Mouse (Mus musculus): ENCODE data around the gene Agfg1. TPM values are rescaled to one million over a fixed set of nuclear protein-coding genes. Genes with fewer than 3 reads are reported as not detected.

The Agfg1 gene
- total and polyA plus RNA-seq, 3 experiments, result 27.9 to 29.8 (median 28.2) TPM

GRCm38 (mm10) chr1:82839614-82840421 lies 535 bp downstream of the Agfg1 start:
- peaks cover 9% of the 10 kb centered on the region for H3K4me1 ChIP-seq (ENCODE audit: control insufficient read depth, insufficient read depth, low read length)
- peaks cover 11% of the 10 kb centered on the region; the same call in 1 of the 2 replicates for H3K36me3 ChIP-seq (ENCODE audit: control insufficient read depth, insufficient read depth, low read length)
- intact Hi-C loops (cut with DNase I), result loop anchor here (1.0 to 5.0 kb wide), 4 partner anchors 37 to 147 kb away; partner anchors contain the start of gene Mff
- peak overlapping the region; percentile 94 for H3K9ac ChIP-seq (ENCODE audit: low read depth, low read length)
- no peaks in the 10 kb centered on the region for H3K27me3 ChIP-seq (ENCODE audit: control insufficient read depth, insufficient read depth, low read length)
- WGBS, result under 1% methylated on average over 86 of the region's 86 CpGs
- no peak for TF ChIP-seq POLR2A (IDR thresholded peaks at IDR 0.05; ENCODE audit: insufficient read depth, low read depth, low read length)
- no peak for TF ChIP-seq CTCF (IDR thresholded peaks at IDR 0.05)
- TF ChIP-seq EP300 (IDR thresholded peaks at IDR 0.05; ENCODE audit: insufficient read depth, low read depth, low read length), result no peak
- peaks cover 15% of the 10 kb centered on the region for H3K79me2 ChIP-seq (replicated peaks; ENCODE audit: control insufficient read depth, insufficient read depth, low read length)
- peak overlapping the region; percentile 78 for H3K27ac ChIP-seq
- peak overlapping the region; percentile 96 for H3K4me3 ChIP-seq
- DNase-seq, result no peak

GRCm38 (mm10) chr1:82855729-82856128 lies 16.4 kb downstream of the Agfg1 start:
- no peak overlapping the region for H3K9ac ChIP-seq (ENCODE audit: low read depth, low read length)
- H3K4me1 ChIP-seq (ENCODE audit: control insufficient read depth, insufficient read depth, low read length), result peaks cover 8% of the 10 kb centered on the region
- intact Hi-C loops (cut with DNase I), result no loop called here
- no peak overlapping the region for H3K4me3 ChIP-seq
- WGBS, result 64% methylated on average over 5 of the region's 5 CpGs
- no peaks in the 10 kb centered on the region for H3K27me3 ChIP-seq (ENCODE audit: control insufficient read depth, insufficient read depth, low read length)
- no peak for DNase-seq
- H3K27ac ChIP-seq, result no peak overlapping the region
- H3K79me2 ChIP-seq (replicated peaks; ENCODE audit: control insufficient read depth, insufficient read depth, low read length), result peaks cover 3% of the 10 kb centered on the region
- no peaks in the 10 kb centered on the region; the same call in 1 of the 2 replicates for H3K36me3 ChIP-seq (ENCODE audit: control insufficient read depth, insufficient read depth, low read length)
- TF ChIP-seq CTCF (IDR thresholded peaks at IDR 0.05) (no peak), POLR2A (IDR thresholded peaks at IDR 0.05; ENCODE audit: insufficient read depth, low read depth, low read length) (no peak), EP300 (IDR thresholded peaks at IDR 0.05; ENCODE audit: insufficient read depth, low read depth, low read length) (no peak)

GRCm38 (mm10) chr1:82858236-82858635 lies 19.0 kb downstream of the Agfg1 start:
- H3K79me2 ChIP-seq (replicated peaks; ENCODE audit: control insufficient read depth, insufficient read depth, low read length), result peaks cover under 1% of the 10 kb centered on the region
- no peaks in the 10 kb centered on the region for H3K27me3 ChIP-seq (ENCODE audit: control insufficient read depth, insufficient read depth, low read length)
- peaks cover 8% of the 10 kb centered on the region for H3K4me1 ChIP-seq (ENCODE audit: control insufficient read depth, insufficient read depth, low read length)
- no peak for DNase-seq
- H3K4me3 ChIP-seq, result no peak overlapping the region
- H3K9ac ChIP-seq (ENCODE audit: low read depth, low read length), result no peak overlapping the region
- intact Hi-C loops (cut with DNase I), result no loop called here
- peaks cover 3% of the 10 kb centered on the region for H3K36me3 ChIP-seq (ENCODE audit: control insufficient read depth, insufficient read depth, low read length)
- TF ChIP-seq POLR2A (IDR thresholded peaks at IDR 0.05; ENCODE audit: insufficient read depth, low read depth, low read length) (no peak), EP300 (IDR thresholded peaks at IDR 0.05; ENCODE audit: insufficient read depth, low read depth, low read length) (no peak), CTCF (IDR thresholded peaks at IDR 0.05) (no peak)
- H3K27ac ChIP-seq, result no peak overlapping the region

GRCm38 (mm10) chr1:82860391-82860790 lies 21.1 kb downstream of the Agfg1 start:
- H3K36me3 ChIP-seq (ENCODE audit: control insufficient read depth, insufficient read depth, low read length), result peaks cover 3% of the 10 kb centered on the region
- no peaks in the 10 kb centered on the region; the same call in 1 of the 2 replicates for H3K79me2 ChIP-seq (replicated peaks; ENCODE audit: control insufficient read depth, insufficient read depth, low read length)
- peaks cover 6% of the 10 kb centered on the region for H3K4me1 ChIP-seq (ENCODE audit: control insufficient read depth, insufficient read depth, low read length)
- DNase-seq, result no peak
- TF ChIP-seq POLR2A (IDR thresholded peaks at IDR 0.05; ENCODE audit: insufficient read depth, low read depth, low read length) (no peak), EP300 (IDR thresholded peaks at IDR 0.05; ENCODE audit: insufficient read depth, low read depth, low read length) (no peak), CTCF (IDR thresholded peaks at IDR 0.05) (no peak)
- 90% methylated on average over 4 of the region's 4 CpGs for WGBS
- H3K27me3 ChIP-seq (ENCODE audit: control insufficient read depth, insufficient read depth, low read length), result no peaks in the 10 kb centered on the region
- no peak overlapping the region for H3K4me3 ChIP-seq
- no peak overlapping the region for H3K27ac ChIP-seq
- intact Hi-C loops (cut with DNase I), result no loop called here
- H3K9ac ChIP-seq (ENCODE audit: low read depth, low read length), result no peak overlapping the region

GRCm38 (mm10) chr1:82870202-82870601 lies 30.9 kb downstream of the Agfg1 start:
- WGBS, result 93% methylated on average over 3 of the region's 3 CpGs
- no peak for TF ChIP-seq CTCF (IDR thresholded peaks at IDR 0.05)
- TF ChIP-seq POLR2A (IDR thresholded peaks at IDR 0.05; ENCODE audit: insufficient read depth, low read depth, low read length), result no peak
- no peak for TF ChIP-seq EP300 (IDR thresholded peaks at IDR 0.05; ENCODE audit: insufficient read depth, low read depth, low read length)
- H3K9ac ChIP-seq (ENCODE audit: low read depth, low read length), result no peak overlapping the region
- peaks cover 4% of the 10 kb centered on the region for H3K79me2 ChIP-seq (replicated peaks; ENCODE audit: control insufficient read depth, insufficient read depth, low read length)
- intact Hi-C loops (cut with DNase I), result no loop called here
- no peak overlapping the region for H3K27ac ChIP-seq
- peaks cover 9% of the 10 kb centered on the region for H3K36me3 ChIP-seq (ENCODE audit: control insufficient read depth, insufficient read depth, low read length)
- DNase-seq, result no peak
- no peaks in the 10 kb centered on the region for H3K4me1 ChIP-seq (ENCODE audit: control insufficient read depth, insufficient read depth, low read length)
- H3K27me3 ChIP-seq (ENCODE audit: control insufficient read depth, insufficient read depth, low read length), result no peaks in the 10 kb centered on the region
- H3K4me3 ChIP-seq, result no peak overlapping the region

- WGBS, result 52% methylated on average over 2 of the region's 2 CpGs
- Histone ChIP-seq H3K27me3 (ENCODE audit: control insufficient read depth, insufficient read depth, low read length) (no peaks in the 10 kb centered on the region), H3K36me3 (ENCODE audit: control insufficient read depth, insufficient read depth, low read length) (peaks cover 8% of the 10 kb centered on the region), H3K79me2 (replicated peaks; ENCODE audit: control insufficient read depth, insufficient read depth, low read length) (peaks cover 1% of the 10 kb centered on the region; the same call in 1 of the 2 replicates), H3K4me3 (no peak overlapping the region), H3K9ac (ENCODE audit: low read depth, low read length) (no peak overlapping the region), H3K4me1 (ENCODE audit: control insufficient read depth, insufficient read depth, low read length) (no peaks in the 10 kb centered on the region; the same call in 1 of the 2 replicates), H3K27ac (no peak overlapping the region)
- DNase-seq, result no peak
- TF ChIP-seq EP300 (IDR thresholded peaks at IDR 0.05; ENCODE audit: insufficient read depth, low read depth, low read length) (no peak), CTCF (IDR thresholded peaks at IDR 0.05) (no peak), POLR2A (IDR thresholded peaks at IDR 0.05; ENCODE audit: insufficient read depth, low read depth, low read length) (no peak)
- intact Hi-C loops (cut with DNase I), result loop anchor here (5.0 kb wide), 1 partner anchor 37 kb away; no protein-coding TSS in a partner anchor
Measured at GRCm38 (mm10) chr1:82879172-82879571, 39.9 kb downstream of the Agfg1 start.

All from heart, adult 2 months (tissue).